Mouse (Mus musculus): ENCODE data around the gene Tcf15. TPM values are rescaled to one million over a fixed set of nuclear protein-coding genes. Genes with fewer than 3 reads are reported as not detected.
A peak's percentile ranks its signal among the peaks of the same experiment; 100 is the strongest.

Gene Tcf15
- 1 to 10 TPM; 1.6 to 2.4 TPM for total RNA-seq (2021)
- long read RNA-seq, experiment 1 = 0 reads
- long read RNA-seq, experiment 2, partial matches to known transcripts = 0 of 2 reads
- long read RNA-seq, experiment 2, other reads (novel, unspliced or antisense) = 1 of 2 reads

DNA sequence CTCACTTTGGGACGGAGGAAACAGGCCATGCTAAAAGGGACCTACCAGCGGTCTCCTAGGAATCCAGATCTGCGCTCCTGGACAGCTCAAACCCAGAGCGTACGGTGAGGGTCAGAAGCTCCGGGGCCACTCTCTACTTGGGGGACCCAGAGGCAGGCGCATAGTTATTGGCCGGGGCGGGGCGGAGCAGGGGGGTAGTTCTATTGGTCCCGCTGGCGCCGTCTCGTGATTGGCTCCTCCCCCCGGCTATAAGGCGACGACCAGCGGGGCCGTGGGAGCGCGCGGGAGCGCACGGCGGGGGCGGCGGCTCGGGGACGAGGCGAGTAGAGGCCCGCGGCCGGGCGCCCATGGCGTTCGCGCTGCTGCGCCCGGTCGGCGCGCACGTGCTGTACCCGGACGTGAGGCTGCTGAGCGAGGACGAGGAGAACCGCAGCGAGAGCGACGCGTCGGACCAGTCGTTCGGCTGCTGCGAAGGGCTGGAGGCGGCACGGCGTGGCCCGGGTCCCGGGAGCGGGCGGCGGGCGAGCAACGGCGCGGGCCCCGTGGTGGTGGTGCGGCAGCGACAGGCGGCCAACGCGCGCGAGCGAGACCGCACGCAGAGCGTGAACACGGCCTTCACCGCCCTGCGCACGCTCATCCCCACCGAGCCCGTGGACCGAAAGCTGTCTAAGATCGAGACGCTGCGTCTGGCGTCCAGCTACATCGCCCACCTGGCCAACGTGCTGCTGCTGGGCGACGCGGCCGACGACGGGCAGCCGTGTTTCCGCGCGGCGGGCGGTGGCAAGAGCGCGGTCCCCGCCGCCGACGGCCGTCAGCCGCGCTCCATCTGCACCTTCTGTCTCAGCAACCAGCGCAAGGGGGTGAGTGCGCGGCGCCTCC is at the start of gene Tcf15:
Gene Tcf15, plus strand, starts transcription at position 283 of the 879 bp plus-strand sequence.
- peak within 1 kb of the TSS; percentile 45 for H3K4me3 ChIP-seq
- H3K27ac ChIP-seq = no peak within 1 kb of the TSS
- no peak for DNase-seq (ENCODE audit: extremely low spot score in 1 of 2, low spot score in 2 of 2)
- TF ChIP-seq CTCF (IDR thresholded peaks at IDR 0.05) = no peak
- intact Hi-C loops (cut with DNase I) = no loop called here

DNA sequence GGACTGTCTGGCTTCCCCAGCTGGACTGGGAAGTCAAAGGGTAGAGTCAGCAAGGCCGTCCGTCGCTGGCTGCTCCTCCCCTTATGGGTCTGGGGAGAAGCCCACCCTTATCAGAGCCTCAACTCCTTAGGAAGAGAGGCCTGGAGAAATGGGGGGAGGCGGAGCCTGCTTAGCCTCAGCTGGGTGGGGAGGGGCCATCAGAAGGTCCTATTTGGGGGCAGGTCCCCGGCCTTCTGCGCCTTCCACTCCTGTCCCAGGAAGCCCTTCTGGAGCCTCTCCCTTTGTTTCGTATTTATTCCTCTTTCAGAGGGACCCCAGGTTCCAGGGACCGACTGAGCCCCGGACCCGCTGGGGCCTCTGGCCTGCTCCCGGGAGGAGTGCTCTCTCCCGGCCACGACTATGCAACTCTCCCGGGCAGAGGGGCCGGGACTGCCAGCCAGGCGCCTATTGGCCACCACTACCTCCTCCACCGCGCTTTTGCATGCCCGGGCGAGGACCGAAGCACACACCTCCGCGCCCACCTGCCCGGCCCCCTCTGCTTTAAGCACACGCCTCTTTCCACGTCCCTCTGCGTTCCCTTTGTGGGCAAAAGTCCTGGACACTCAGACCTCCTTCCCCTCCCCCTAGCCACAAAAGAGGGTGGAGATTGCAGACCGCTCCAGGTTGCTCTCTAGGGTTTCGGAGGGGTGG is 48.4 kb upstream of the Tcf15 start:
- no peak for TF ChIP-seq CTCF (IDR thresholded peaks at IDR 0.05)
- H3K4me3 ChIP-seq = no peak overlapping the region
- DNase-seq (ENCODE audit: extremely low spot score in 1 of 2, low spot score in 2 of 2) = no peak
- intact Hi-C loops (cut with DNase I) = no loop called here
- no peak overlapping the region for H3K27ac ChIP-seq

DNA sequence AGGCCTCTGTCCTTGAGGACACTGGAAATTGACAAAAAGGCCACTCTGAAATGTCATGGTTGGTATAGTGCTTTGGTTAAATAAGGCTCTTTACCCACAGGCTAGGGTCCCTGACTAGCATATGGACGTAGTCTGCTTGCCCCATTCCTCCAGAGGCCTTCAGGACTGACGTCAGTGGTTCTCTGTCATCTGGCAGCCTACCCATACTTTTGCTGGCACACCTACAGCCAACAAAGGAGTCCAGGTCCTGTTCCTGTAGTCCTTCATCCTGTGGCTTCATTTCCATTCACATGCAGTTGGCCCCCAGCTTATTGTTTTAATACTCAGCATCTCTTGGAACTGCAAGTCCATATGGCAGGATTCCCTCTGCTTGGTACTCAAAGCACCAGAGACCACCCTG is 46.4 kb upstream of the Tcf15 start:
- TF ChIP-seq CTCF (IDR thresholded peaks at IDR 0.05) = no peak
- Histone ChIP-seq H3K27ac (no peak overlapping the region), H3K4me3 (no peak overlapping the region)
- no peak for DNase-seq (ENCODE audit: extremely low spot score in 1 of 2, low spot score in 2 of 2)
- intact Hi-C loops (cut with DNase I) = no loop called here

DNA sequence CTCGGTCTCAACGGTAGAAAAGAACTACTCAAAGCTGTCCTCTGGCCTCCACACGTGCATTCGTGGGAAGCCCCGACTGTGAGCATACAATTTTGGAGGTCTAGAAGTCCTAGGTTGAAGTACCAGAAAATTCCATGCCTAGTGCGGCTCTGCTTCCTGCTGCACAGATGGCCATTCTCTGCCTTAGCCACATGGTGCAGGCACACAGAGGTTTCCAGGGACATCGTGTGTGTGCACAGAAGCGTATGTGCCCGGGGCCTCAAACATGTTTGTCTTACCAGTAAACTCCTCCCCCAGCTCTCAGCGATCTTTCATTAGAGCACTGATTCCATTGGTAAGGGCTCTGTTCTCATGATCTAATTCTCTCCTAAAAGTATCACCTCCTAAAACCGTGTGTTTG is 45.4 kb upstream of the Tcf15 start:
- no peak overlapping the region for H3K27ac ChIP-seq
- no peak for TF ChIP-seq CTCF (IDR thresholded peaks at IDR 0.05)
- no peak for DNase-seq (ENCODE audit: extremely low spot score in 1 of 2, low spot score in 2 of 2)
- H3K4me3 ChIP-seq = no peak overlapping the region
- intact Hi-C loops (cut with DNase I) = no loop called here

DNA sequence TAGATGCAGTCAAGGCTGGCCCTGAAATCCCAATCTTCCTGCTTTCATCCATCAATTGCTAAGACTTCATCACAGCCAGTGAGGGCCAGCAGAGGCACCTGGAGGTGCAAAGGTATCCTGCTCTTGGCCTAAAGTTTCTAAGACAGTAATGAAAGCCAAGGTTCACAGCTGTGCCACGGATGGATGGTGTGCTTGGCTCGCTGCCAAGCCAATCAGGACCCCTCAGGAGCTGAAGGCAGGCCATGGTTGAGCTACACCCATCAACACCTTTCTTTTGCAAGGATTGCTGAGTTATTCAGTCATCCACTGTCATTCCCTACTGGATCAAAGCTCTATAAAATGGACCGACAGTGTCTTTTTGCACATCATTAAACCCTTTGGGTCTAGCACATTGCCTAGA is 43.8 kb upstream of the Tcf15 start:
- intact Hi-C loops (cut with DNase I) = no loop called here
- TF ChIP-seq CTCF (IDR thresholded peaks at IDR 0.05) = no peak
- DNase-seq (ENCODE audit: extremely low spot score in 1 of 2, low spot score in 2 of 2) = no peak
- no peak overlapping the region for H3K4me3 ChIP-seq
- no peak overlapping the region for H3K27ac ChIP-seq

DNA sequence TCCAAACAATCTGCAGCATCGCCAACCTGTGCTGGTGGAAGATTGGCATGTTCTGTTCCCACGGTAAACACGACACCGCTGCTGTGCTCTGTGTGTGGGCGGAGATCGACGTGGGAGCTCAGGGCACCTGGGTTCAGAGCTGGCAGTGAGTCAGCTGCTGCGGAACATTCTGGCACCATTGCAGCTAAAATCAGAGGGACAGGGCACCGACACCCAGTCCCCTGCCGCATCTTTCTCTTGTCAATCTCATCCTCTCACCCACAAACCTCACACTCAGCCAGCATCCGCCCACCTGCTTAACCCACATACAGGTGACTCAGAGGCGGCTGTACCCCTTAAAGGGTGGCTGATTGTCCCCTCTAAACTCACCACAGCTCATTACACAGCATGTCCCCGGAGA is 41.6 kb upstream of the Tcf15 start:
- intact Hi-C loops (cut with DNase I) = loop anchor here (1.0 kb wide), 1 partner anchor 29 kb away; no protein-coding TSS in a partner anchor
- Histone ChIP-seq H3K4me3 (no peak overlapping the region), H3K27ac (peak overlapping the region; percentile 84; the same call in 1 of the 2 replicates)
- no peak for TF ChIP-seq CTCF (IDR thresholded peaks at IDR 0.05)
- DNase-seq (ENCODE audit: extremely low spot score in 1 of 2, low spot score in 2 of 2) = peak; percentile 72 to 76

DNA sequence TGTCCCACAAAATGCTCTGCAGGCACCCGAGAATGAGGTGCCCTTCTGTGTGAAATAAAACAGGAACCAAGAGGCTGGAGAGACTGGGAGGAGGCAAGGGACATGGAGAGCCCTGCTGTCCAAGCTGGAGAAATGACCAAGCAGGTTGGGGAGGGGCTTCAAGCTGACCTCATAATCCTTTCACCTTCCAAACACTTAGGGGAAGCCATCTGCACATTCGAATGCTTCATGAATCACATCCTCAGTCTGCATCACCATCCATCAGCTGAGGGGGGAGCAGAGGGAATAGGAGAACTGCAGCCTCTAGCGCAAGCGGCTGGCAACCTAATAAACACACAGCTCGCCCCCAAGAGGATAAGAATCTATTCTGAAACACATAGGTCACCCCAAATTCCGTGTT is 41.0 kb upstream of the Tcf15 start:
- TF ChIP-seq CTCF (IDR thresholded peaks at IDR 0.05) = no peak; the same call in 1 of the 2 replicates
- intact Hi-C loops (cut with DNase I) = loop anchor here (1.0 kb wide), 1 partner anchor 28 kb away; no protein-coding TSS in a partner anchor
- no peak for DNase-seq (ENCODE audit: extremely low spot score in 1 of 2, low spot score in 2 of 2)
- Histone ChIP-seq H3K27ac (peak overlapping the region; percentile 84), H3K4me3 (no peak overlapping the region)

DNA sequence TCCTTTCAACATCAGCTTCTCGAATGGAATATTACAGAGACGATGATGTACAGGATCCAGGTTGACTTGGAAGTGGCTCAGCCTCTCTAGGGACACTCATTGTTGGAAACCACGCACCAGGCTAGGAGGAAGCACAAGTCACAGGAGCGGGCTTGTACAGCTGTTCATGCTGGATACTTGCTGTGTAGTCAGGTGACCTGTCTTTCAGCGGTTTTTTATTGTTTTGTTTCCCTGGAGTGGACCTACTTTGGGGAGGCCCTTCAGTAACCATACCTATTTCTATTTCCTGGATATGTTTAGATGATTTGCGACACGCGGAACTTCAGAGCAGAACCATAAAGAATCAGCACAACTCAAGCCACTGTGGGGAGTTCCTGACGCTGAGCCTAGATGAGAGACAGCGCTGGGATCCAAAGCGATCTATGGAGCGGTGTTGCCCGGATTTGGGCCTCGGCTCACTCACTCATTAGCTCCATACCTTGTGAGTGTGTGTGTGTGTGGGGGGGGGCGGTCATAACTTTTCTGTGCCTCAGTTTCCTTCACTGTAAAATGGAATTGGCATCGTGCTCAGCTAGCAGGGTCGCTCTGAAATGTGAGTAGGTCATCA is 38.5 kb upstream of the Tcf15 start:
- H3K27ac ChIP-seq = peak overlapping the region; percentile 99
- no peak for DNase-seq (ENCODE audit: extremely low spot score in 1 of 2, low spot score in 2 of 2)
- intact Hi-C loops (cut with DNase I) = loop anchor here (5.0 kb wide), 1 partner anchor 78 kb away; no protein-coding TSS in a partner anchor
- no peak for TF ChIP-seq CTCF (IDR thresholded peaks at IDR 0.05)
- peak overlapping the region; percentile 84 for H3K4me3 ChIP-seq

DNA sequence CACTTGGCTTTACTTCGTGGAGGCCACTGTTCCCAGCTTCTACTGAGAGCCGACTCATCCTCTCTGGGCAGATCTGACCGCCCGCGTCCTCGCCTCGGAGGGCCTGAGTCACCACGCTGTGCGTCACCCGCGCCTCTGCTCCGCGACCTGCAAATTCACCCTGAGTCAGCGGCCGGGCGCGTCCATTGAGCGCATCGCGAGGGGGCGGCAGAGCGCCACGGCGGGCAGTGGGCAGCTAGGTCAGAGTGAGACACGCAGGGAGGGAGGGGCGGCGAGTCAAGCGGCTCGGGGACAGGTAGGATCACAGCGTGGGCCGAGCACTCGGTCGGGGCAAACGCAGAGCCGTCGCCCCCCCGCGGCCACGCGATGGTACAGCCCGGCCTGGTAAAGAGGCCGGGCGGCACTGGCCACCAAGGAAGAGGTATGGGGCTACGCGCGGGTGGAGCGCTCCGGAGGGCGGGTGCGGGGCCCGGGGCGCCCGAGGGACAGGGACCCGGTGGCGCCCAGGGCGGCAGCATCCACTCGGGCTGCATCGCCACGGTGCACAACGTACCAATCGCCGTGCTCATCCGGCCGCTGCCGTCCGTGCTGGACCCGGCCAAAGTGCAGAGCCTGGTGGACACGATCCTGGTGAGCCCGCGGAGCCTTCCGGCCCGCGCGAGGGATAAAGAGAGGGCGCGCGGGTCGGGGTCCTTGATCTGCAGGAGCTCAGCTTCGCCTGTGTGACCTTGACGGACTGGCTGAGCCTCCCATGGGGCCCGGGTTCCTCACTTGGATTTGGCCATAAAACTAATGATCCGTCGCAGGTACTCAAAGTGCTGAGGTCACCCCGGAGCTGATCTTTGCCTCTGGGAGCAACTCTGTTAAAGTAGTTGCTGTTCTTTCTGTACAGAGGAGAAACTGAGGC is 37.8 kb upstream of the Tcf15 start, which contains the start of gene Srxn1:
Gene Srxn1, plus strand, starts transcription at position 199 of the 907 bp plus-strand sequence.
- H3K27ac ChIP-seq = peak within 1 kb of the TSS; percentile 99
- peak; percentile 42 for TF ChIP-seq CTCF (IDR thresholded peaks at IDR 0.05)
- intact Hi-C loops (cut with DNase I) = loop anchor here (5.0 kb wide), 1 partner anchor 78 kb away; no protein-coding TSS in a partner anchor
- DNase-seq (ENCODE audit: extremely low spot score in 1 of 2, low spot score in 2 of 2) = peak; percentile 87 to 88
- peak within 1 kb of the TSS; percentile 84 for H3K4me3 ChIP-seq

DNA sequence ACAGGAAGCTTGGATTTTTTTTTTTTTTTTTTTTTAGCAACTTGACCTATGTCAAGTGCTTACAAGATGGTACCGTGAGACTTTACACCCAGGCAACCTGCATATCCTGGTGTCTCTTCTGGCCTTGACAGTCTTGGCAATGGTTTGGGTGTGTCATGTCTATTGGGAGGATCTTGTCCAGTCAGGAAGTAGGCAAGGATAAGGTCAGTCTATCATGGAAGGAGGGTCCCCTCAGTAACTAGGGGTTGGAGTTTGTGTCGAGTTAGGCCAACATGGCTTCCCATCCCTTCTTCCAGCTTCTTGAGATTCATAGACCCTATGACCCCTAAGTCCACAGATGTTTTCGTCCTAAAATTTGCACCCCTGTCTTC is 37.2 kb upstream of the Tcf15 start:
- Histone ChIP-seq H3K4me3 (peak overlapping the region; percentile 84), H3K27ac (peak overlapping the region; percentile 99)
- TF ChIP-seq CTCF (IDR thresholded peaks at IDR 0.05) = no peak
- DNase-seq (ENCODE audit: extremely low spot score in 1 of 2, low spot score in 2 of 2) = no peak
- intact Hi-C loops (cut with DNase I) = loop anchor here (5.0 kb wide), 1 partner anchor 79 kb away; no protein-coding TSS in a partner anchor

Measured in left cerebral cortex, adult 2 months (tissue).